Mouse (Mus musculus): ENCODE results near the gene Med26. TPM values are rescaled to one million over a fixed set of nuclear protein-coding genes. Genes with fewer than 3 reads are reported as not detected.

The Med26 gene
- polyA plus RNA-seq, 1 experiment: 10.3 TPM

- Histone ChIP-seq H3K4me3 (replicated peaks; ENCODE audit: insufficient read depth, low read depth, low read length) (no peak overlapping the region), H3K27ac (ENCODE audit: insufficient read depth, low read length) (no peak overlapping the region), H3K4me1 (ENCODE audit: control insufficient read depth, insufficient read depth, low read length) (peaks cover 20% of the 10 kb centered on the region; the same call in 1 of the 2 replicates), H3K27me3 (ENCODE audit: control insufficient read depth, insufficient read depth, low read length) (no peaks in the 10 kb centered on the region)
- no peak for DNase-seq
- TF ChIP-seq POLR2A (IDR thresholded peaks at IDR 0.05; ENCODE audit: borderline replicate concordance, insufficient read depth, low read length) (no peak), CTCF (IDR thresholded peaks at IDR 0.05; ENCODE audit: borderline replicate concordance, insufficient read depth, low read depth, low read length) (peak; percentile 24; the same call in 1 of the 2 replicates)
Measured at GRCm38 (mm10) chr8:72539234-72539633, 8.8 kb downstream of the Med26 start.

- H3K4me3 ChIP-seq (replicated peaks; ENCODE audit: insufficient read depth, low read depth, low read length): no peak overlapping the region
- H3K27me3 ChIP-seq (ENCODE audit: control insufficient read depth, insufficient read depth, low read length): no peaks in the 10 kb centered on the region
- WGBS: 97% methylated on average over 3 of the region's 3 CpGs
- peaks cover 20% of the 10 kb centered on the region; the same call in 1 of the 2 replicates for H3K4me1 ChIP-seq (ENCODE audit: control insufficient read depth, insufficient read depth, low read length)
- DNase-seq: no peak
- TF ChIP-seq CTCF (IDR thresholded peaks at IDR 0.05; ENCODE audit: borderline replicate concordance, insufficient read depth, low read depth, low read length) (no peak), POLR2A (IDR thresholded peaks at IDR 0.05; ENCODE audit: borderline replicate concordance, insufficient read depth, low read length) (no peak)
- H3K27ac ChIP-seq (ENCODE audit: insufficient read depth, low read length): no peak overlapping the region
Measured at GRCm38 (mm10) chr8:72534888-72535287, 13.2 kb downstream of the Med26 start.

- TF ChIP-seq CTCF (IDR thresholded peaks at IDR 0.05; ENCODE audit: borderline replicate concordance, insufficient read depth, low read depth, low read length) (no peak), POLR2A (IDR thresholded peaks at IDR 0.05; ENCODE audit: borderline replicate concordance, insufficient read depth, low read length) (no peak)
- DNase-seq: no peak
- 100% methylated on average over 1 of the region's 1 CpGs for WGBS
- H3K27me3 ChIP-seq (ENCODE audit: control insufficient read depth, insufficient read depth, low read length): no peaks in the 10 kb centered on the region
- H3K4me3 ChIP-seq (replicated peaks; ENCODE audit: insufficient read depth, low read depth, low read length): no peak overlapping the region
- H3K4me1 ChIP-seq (ENCODE audit: control insufficient read depth, insufficient read depth, low read length): peaks cover 16% of the 10 kb centered on the region
- no peak overlapping the region for H3K27ac ChIP-seq (ENCODE audit: insufficient read depth, low read length)
Measured at GRCm38 (mm10) chr8:72532103-72532502, 16.0 kb downstream of the Med26 start.

- DNase-seq: no peak
- H3K27ac ChIP-seq (ENCODE audit: insufficient read depth, low read length): no peak overlapping the region
- H3K4me1 ChIP-seq (ENCODE audit: control insufficient read depth, insufficient read depth, low read length): no peaks in the 10 kb centered on the region; the same call in 1 of the 2 replicates
- H3K4me3 ChIP-seq (replicated peaks; ENCODE audit: insufficient read depth, low read depth, low read length): no peak overlapping the region
- H3K27me3 ChIP-seq (ENCODE audit: control insufficient read depth, insufficient read depth, low read length): no peaks in the 10 kb centered on the region
- TF ChIP-seq POLR2A (IDR thresholded peaks at IDR 0.05; ENCODE audit: borderline replicate concordance, insufficient read depth, low read length): no peak
- TF ChIP-seq CTCF (IDR thresholded peaks at IDR 0.05; ENCODE audit: borderline replicate concordance, insufficient read depth, low read depth, low read length): no peak
Measured at GRCm38 (mm10) chr8:72521888-72522287, 26.2 kb downstream of the Med26 start.

GRCm38 (mm10) chr8:72517421-72517988, 30.6 kb downstream of the Med26 start:
- TF ChIP-seq CTCF (IDR thresholded peaks at IDR 0.05; ENCODE audit: borderline replicate concordance, insufficient read depth, low read depth, low read length) (no peak), POLR2A (IDR thresholded peaks at IDR 0.05; ENCODE audit: borderline replicate concordance, insufficient read depth, low read length) (no peak)
- WGBS: 79% methylated on average over 7 of the region's 7 CpGs
- Histone ChIP-seq H3K4me3 (replicated peaks; ENCODE audit: insufficient read depth, low read depth, low read length) (no peak overlapping the region), H3K27me3 (ENCODE audit: control insufficient read depth, insufficient read depth, low read length) (no peaks in the 10 kb centered on the region), H3K4me1 (ENCODE audit: control insufficient read depth, insufficient read depth, low read length) (peaks cover 10% of the 10 kb centered on the region), H3K27ac (ENCODE audit: insufficient read depth, low read length) (no peak overlapping the region)
- DNase-seq: no peak

- 80% methylated on average over 1 of the region's 1 CpGs for WGBS
- no peak overlapping the region for H3K27ac ChIP-seq (ENCODE audit: insufficient read depth, low read length)
Measured at GRCm38 (mm10) chr8:72513158-72513557, 34.9 kb downstream of the Med26 start.

GRCm38 (mm10) chr8:72512648-72513047, 35.4 kb downstream of the Med26 start:
- WGBS: 89% methylated on average over 1 of the region's 1 CpGs
- no peak for TF ChIP-seq CTCF (IDR thresholded peaks at IDR 0.05; ENCODE audit: borderline replicate concordance, insufficient read depth, low read depth, low read length)
- TF ChIP-seq POLR2A (IDR thresholded peaks at IDR 0.05; ENCODE audit: borderline replicate concordance, insufficient read depth, low read length): no peak
- H3K4me1 ChIP-seq (ENCODE audit: control insufficient read depth, insufficient read depth, low read length): peaks cover 24% of the 10 kb centered on the region
- no peaks in the 10 kb centered on the region for H3K27me3 ChIP-seq (ENCODE audit: control insufficient read depth, insufficient read depth, low read length)
- H3K27ac ChIP-seq (ENCODE audit: insufficient read depth, low read length): no peak overlapping the region
- no peak overlapping the region for H3K4me3 ChIP-seq (replicated peaks; ENCODE audit: insufficient read depth, low read depth, low read length)
- DNase-seq: no peak

More at GRCm38 (mm10) chr8:72513158-72513557, 34.9 kb downstream of the Med26 start:
- H3K27me3 ChIP-seq (ENCODE audit: control insufficient read depth, insufficient read depth, low read length): no peaks in the 10 kb centered on the region
- H3K4me3 ChIP-seq (replicated peaks; ENCODE audit: insufficient read depth, low read depth, low read length): no peak overlapping the region
- no peak for TF ChIP-seq CTCF (IDR thresholded peaks at IDR 0.05; ENCODE audit: borderline replicate concordance, insufficient read depth, low read depth, low read length)
- no peak for TF ChIP-seq POLR2A (IDR thresholded peaks at IDR 0.05; ENCODE audit: borderline replicate concordance, insufficient read depth, low read length)
- DNase-seq: no peak
- peaks cover 19% of the 10 kb centered on the region for H3K4me1 ChIP-seq (ENCODE audit: control insufficient read depth, insufficient read depth, low read length)

- no peaks in the 10 kb centered on the region for H3K27me3 ChIP-seq (ENCODE audit: control insufficient read depth, insufficient read depth, low read length)
- WGBS: 28% methylated on average over 1 of the region's 1 CpGs
Measured at GRCm38 (mm10) chr8:72507505-72507904, 40.6 kb downstream of the Med26 start.

More at GRCm38 (mm10) chr8:72507505-72507904, 40.6 kb downstream of the Med26 start:
- Histone ChIP-seq H3K4me1 (ENCODE audit: control insufficient read depth, insufficient read depth, low read length) (peaks cover 45% of the 10 kb centered on the region), H3K27ac (ENCODE audit: insufficient read depth, low read length) (no peak overlapping the region), H3K4me3 (replicated peaks; ENCODE audit: insufficient read depth, low read depth, low read length) (no peak overlapping the region)
- DNase-seq: no peak
- TF ChIP-seq CTCF (IDR thresholded peaks at IDR 0.05; ENCODE audit: borderline replicate concordance, insufficient read depth, low read depth, low read length) (no peak), POLR2A (IDR thresholded peaks at IDR 0.05; ENCODE audit: borderline replicate concordance, insufficient read depth, low read length) (no peak)

Measured in cerebellum, adult 2 months (tissue).